Mouse (Mus musculus): Measurements from ENCODE around the gene Pcnp.

The Pcnp gene

DNA sequence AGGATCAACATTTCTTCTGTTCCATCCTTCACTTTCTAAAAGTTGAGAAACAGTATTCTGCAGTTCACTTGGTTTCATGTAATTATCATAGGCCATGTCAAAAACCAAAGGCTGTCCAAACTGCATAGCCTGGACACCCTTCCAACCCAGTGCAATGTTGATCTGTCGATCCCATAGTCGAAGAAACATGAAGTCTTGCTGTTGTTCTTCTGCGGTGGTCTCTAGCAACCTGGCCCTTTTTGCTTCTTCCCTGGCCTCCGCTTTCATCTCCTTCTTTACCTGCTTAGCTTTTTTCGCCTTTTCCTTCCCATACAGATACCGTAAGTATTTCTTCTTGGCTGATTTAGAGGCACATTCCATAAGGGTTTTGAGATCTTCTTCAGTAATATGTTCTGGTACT is 5.0 kb upstream of the Pcnp start:
- no peak for DNase-seq

DNA sequence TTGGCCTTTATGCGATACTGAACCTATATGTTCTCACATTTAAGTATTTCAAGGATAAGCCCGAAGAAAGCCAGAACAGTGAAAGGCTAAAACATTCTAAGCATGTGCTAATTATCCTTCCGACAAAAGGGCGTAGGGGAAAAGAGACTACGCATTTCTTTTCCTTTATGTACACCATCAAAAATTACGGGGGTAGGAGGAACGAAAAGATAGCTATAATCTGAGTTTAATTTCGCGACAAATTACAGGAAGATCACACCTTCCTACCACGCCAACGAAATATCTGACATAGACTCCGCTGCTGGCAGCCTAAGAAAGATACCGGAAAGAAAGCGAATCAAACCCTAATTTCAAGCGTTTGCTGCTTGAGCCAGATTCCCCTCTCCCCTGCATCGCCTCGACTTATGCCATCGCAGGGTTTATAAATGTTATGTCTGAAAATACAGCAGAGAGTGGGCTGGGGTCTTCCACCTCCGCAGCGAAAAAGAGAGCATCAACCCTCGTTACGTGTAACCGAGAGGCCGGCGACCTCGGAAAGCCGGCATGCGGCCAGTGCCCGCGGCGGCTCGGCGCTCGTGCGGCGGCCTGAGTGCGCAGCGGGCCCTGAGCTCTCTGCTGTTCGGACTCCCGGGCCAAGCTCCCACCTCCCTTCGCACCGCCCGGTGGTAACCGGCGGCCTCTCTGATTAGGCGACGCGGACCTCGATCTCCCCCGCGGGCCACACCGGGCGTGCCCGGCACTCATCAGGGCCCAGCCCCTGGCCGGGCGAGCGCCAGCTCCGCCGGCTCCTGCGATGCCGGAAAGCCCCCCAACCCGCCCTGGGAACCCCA is 602 bp downstream of the Pcnp start:
- peak; percentile 60 to 88 for DNase-seq

DNA sequence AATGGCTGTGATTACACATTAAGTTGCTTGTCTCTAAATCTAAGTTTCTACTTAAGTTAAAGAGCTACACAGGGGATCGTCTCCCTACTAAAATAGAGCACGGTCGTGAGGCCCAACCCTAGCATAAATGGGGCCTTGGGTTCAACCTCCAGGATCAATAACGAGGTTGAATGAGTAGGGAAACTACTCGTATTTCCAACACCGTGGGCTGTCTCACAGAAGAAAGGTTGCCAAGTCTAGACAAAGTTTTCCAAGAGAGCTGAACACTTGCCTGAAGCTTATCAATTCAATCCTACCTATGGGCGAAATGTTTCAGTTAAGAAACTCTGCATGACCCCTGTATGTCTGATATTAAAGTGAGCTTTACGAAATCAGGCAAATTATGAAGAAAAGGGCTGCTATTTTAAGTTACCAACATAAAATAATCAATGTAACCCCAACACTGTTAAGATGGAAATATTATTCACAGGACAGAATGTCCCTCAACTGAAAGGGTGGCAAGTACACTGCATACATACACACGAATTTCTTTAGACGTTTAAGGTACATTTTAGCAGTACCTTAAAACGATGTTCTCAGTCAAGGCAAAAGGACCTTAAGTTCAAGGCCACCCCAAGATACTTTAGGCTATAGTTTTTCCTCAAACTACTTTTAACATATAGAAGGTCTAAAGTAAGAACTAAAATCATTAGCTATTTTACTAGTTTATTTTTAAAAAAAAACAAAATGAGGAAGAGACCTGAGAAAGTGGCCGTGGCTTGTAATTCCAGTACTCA is 1.5 kb downstream of the Pcnp start:
- DNase-seq = no peak

GRCm38 (mm10) chr16:56019660-56020059 is 9.9 kb downstream of the Pcnp start:
- no peak for DNase-seq

DNA sequence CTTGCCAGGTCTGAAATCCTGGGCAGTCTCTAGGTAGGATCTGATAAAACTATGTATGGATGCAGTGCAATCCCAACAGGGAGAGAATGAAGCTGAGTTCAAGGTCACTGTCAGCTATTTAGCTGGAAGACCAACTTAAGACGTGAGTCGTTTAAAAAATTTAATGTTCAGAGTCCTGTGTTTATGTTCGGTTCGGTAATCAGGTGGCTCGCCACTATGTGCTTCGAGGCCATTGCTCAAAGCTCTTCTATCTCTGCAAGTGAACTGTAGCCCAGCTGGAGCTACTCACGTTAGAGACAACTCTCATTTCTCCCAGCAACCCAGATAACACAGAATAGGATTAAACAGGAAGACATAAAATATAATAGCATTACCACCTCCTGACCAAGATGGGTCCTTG is 15.5 kb downstream of the Pcnp start:
- DNase-seq = no peak

GRCm38 (mm10) chr16:56012789-56013743 is 16.5 kb downstream of the Pcnp start:
- no peak for DNase-seq

- no peak for DNase-seq
Observed at GRCm38 (mm10) chr16:56008862-56009261, 20.7 kb downstream of the Pcnp start.

DNA sequence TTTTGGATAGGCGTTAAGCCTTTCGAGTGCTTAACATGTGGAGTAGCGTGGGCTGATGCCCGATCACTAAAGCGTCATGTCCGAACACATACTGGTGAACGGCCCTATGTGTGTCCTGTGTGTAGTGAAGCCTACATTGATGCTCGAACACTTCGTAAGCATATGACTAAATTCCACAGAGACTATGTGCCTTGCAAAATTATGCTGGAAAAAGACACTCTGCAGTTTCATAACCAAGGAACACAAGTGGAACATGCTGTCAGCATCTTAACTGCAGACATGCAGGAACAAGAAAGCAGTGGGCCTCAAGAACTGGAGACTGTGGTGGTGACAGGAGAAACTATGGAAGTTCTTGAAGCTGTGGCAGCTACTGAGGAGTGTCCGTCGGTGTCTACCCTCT is 22.7 kb downstream of the Pcnp start:
- no peak for DNase-seq

- no peak for DNase-seq
Observed at GRCm38 (mm10) chr16:55994235-55994634, 35.3 kb downstream of the Pcnp start.

GRCm38 (mm10) chr16:55990311-55990710 is 39.2 kb downstream of the Pcnp start:
- DNase-seq = no peak

DNA sequence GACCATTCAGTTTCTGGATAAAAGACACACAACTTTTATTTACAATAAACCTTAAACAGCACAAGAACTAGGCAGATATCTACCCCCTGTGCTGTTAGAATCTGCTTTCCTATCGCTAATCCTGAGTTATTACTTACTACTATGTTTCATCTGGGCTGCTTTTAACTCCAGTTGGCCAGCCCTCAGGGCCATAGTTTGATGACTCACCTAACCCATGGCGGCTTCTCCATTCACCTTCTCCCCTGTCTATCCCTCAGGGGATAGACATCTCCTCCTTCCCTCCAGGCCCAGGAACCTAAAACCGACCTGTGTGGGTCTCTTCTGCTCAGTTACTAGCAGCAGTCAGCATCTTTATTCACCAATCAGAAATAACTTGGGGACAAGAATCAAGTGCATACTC is 43.5 kb downstream of the Pcnp start:
- DNase-seq = no peak

GRCm38 (mm10) chr16:55974903-55975285 is 54.6 kb downstream of the Pcnp start:
- DNase-seq = peak; percentile 31 to 52

DNA sequence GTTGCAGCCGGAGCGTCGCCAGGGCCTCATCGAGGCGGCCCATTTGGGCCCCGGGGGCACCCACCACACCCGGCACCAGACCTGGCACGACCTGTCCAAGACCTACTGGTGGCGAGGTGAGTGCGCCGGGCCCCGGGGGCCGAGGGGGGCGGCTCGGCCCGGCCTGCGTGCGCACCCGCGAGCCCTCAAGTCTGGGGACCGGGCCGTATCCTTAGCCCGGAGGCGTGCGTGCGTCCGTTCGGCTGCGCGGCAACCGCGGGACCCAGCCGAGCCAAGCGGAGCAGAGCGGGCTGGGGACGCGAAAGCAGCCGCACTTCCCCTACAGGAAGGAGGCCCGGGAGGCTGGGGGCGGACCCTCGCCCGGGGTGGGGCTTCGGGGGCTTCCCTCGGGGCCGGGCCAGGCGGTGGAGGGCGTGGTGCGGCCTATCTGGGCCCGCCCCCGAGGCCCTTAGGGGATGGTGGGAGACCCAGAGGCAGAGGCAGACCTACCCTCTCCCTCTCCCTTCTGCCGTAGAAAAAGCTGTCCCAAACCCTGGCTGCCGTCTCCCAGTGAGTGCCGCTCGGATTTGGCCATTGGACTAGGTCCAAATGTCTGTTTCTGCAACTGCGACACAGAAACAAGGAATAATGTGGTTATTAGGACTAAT is 55.2 kb downstream of the Pcnp start:
- peak; percentile 91 to 97 for DNase-seq

DNA sequence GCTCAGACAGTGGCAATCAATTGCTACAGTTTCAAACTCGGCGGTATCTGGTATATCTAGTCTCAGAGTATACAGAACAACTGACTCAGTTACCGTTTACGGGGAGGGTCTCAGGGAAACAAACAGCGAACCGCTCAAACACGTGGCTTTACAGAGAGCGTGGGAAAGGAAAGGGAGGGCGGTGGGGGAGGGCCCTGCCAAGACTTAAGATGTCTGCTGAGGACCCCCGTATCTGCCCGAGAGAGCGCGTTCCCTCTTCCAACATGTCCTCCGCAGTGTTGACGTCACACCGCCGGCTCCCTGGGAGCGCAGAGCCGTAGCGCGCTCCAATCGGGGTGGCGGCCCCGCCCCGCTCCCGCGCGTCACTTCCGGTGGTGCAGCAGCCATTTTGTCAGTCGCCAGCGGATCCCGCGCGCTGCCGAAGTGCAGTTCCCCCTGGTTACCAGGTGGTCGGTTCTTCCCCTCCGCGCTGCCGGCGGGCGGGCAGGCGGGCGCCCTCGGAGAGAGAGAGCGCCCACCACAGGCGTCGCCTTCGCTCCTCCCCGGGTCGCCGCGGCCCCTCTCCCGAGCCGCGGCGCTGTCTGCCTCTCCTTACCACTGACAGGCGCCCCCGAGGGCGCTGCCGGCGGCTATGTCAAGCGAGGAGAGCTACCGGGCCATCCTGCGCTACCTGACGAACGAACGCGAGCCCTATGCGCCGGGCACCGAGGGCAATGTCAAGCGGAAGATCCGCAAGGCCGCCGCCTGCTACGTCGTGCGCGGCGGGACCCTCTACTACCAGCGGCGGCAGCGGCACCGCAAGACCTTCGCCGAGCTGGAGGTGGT is 55.9 kb downstream of the Pcnp start, which contains the start of gene Zbtb11:
Gene Zbtb11, plus strand, starts transcription at position 453 of the 825 bp plus-strand sequence.
- peak; percentile 99 to 100 for DNase-seq

- no peak for DNase-seq
Observed at GRCm38 (mm10) chr16:55972626-55973201, 56.8 kb downstream of the Pcnp start.

- no peak for DNase-seq
Observed at GRCm38 (mm10) chr16:55971735-55972615, 57.6 kb downstream of the Pcnp start.

DNA sequence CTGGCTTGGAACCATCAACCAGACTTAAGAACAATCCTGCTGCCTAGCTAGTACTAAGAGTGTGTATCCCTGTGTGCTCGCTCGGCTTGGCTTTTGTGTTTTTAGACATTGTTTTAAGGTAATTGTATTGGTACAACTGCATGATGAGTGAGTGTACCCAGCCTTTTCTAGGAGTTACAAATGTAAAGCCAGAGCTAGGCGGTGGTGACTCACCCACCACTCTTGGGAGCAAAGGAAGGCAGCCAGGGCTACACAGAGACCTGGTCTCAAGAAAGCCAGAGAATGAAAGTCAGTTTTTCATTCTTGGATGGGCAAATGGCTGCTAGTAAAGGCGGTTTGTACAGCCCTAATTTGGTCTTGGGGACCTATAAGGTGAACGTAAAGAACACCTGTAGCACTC is 59.1 kb downstream of the Pcnp start:
- DNase-seq = no peak

DNA sequence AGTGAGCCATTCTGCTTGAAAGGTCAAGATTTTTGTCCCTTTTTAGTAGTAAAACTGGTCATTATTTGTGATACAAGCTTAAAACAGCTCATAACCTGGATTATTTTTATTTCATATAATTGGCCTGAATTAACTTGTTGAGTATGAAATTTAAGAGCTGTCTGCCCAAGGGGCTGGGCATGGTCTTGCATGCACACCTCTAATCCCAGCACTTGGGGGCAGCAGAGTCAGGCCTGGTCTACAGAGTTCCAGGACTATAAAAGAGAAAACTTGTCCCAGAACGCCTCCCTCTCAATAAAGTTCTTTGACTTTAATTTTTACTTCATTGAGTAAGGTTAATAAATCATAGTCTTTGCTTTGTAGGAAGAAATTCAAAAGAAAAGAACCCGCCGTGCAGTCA is 60.4 kb downstream of the Pcnp start:
- DNase-seq = peak; percentile 45 to 51

- no peak for DNase-seq
Observed at GRCm38 (mm10) chr16:55967221-55967620, 62.3 kb downstream of the Pcnp start.

Data from kidney, postnatal 25 days (tissue).